Mouse (Mus musculus) testis, adult 2 months (tissue): Measurements from ENCODE around the gene March8. TPM values are rescaled to one million over a fixed set of nuclear protein-coding genes. Genes with fewer than 3 reads are reported as not detected.

Source experiments
- H3K27ac ChIP-seq: fragments of 200-500 bp; 2 replicates; pipeline ENCODE4 v1.5.1; 2012; ENCODE audit warnings: low read depth, low read length; ENCODE audit not compliant: control insufficient read depth, insufficient read depth
- H3K27me3 ChIP-seq: fragments of 200-500 bp; 2 replicates; pipeline ENCODE4 v1.6.1; 2012; ENCODE audit warnings: mild to moderate bottlenecking, low read length, moderate library complexity; ENCODE audit not compliant: control insufficient read depth, insufficient read depth
- H3K36me3 ChIP-seq: fragments of 200-500 bp; 2 replicates; pipeline ENCODE4 v1.6.1; 2012; ENCODE audit warnings: mild to moderate bottlenecking, low read length; ENCODE audit not compliant: control insufficient read depth, insufficient read depth
- H3K4me1 ChIP-seq: fragments of 200-500 bp; 2 replicates; pipeline ENCODE4 v1.6.1; 2012; ENCODE audit warnings: low read length; ENCODE audit not compliant: control insufficient read depth, insufficient read depth
- H3K4me3 ChIP-seq: fragments of 200-500 bp; 2 replicates; pipeline ENCODE4 v1.5.1; 2012; ENCODE audit warnings: low read depth, mild to moderate bottlenecking, low read length, moderate library complexity, mixed read lengths; ENCODE audit not compliant: control insufficient read depth
- CTCF ChIP-seq: fragments of 200-500 bp; IDR thresholded peaks from 2 replicates; pipeline ENCODE4 v1.5.1; 2012; ENCODE audit warnings: low read depth, mild to moderate bottlenecking, inconsistent platforms, low read length, moderate library complexity; ENCODE audit not compliant: control insufficient read depth, insufficient read depth, insufficient replicate concordance
- POLR2A ChIP-seq: fragments of 200-500 bp; IDR thresholded peaks from 2 replicates; pipeline ENCODE4 v1.6.1; 2012; ENCODE audit warnings: low read depth, mild to moderate bottlenecking, inconsistent platforms, low read length, moderate library complexity; ENCODE audit not compliant: control insufficient read depth
- polyA plus RNA-seq: library from polyadenylated mRNA; depleted of rRNA; stranded (reverse); fragments of >200 nt; gene quantifications from 2 replicates; pipeline ENCODE4 v1.2.3, GENCODE M21; 2012; rRNA removed

The March8 gene
- polyA plus RNA-seq, 1 experiment: 20.0 TPM

DNA sequence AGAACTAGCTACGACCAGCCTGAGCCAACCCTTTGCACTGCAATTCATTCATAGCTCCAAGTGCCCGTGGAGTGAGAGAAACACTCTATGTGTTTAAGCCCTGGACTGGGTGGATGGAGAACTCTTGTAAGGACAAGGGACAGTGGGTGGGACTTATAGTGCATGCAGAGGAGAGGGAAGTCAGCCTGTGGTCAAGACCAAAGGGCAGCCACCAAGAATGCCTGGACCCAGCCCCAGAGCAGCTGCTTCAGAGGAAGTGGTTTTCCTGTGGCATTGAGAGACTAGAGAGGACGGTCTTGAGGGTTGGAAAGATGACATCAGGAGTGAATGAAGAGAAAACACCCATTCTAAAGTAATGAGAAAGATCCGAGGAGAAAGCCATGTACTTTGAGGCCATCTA lies 118.0 kb downstream of the March8 start:
- Histone ChIP-seq H3K27ac (no peak overlapping the region), H3K36me3 (no peaks in the 10 kb centered on the region), H3K4me1 (peaks cover 3% of the 10 kb centered on the region; the same call in 1 of the 2 replicates), H3K4me3 (no peak overlapping the region), H3K27me3 (no peaks in the 10 kb centered on the region)
- TF ChIP-seq CTCF (no peak), POLR2A (no peak)

DNA sequence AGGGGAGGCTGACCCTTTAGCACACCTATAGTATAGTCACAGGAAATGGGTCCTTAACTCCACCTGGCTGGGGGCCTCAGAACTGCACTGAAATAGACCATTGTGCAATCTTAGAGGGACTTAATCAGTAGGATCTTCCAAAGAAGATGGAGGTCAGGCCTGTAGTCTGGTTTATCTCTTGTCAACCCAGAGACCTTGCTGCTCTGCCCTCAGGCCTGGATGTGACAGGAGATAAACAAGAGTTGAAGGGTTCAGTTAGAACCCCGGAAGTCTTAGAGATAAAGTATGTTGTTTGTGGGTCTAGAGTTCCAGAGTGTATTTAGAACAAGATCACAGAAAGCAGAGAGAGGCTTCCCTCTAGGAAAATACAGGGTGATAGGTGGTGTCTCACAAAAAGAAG lies 118.7 kb downstream of the March8 start:
- Histone ChIP-seq H3K36me3 (no peaks in the 10 kb centered on the region), H3K4me3 (no peak overlapping the region), H3K27ac (no peak overlapping the region), H3K27me3 (no peaks in the 10 kb centered on the region), H3K4me1 (peaks cover 3% of the 10 kb centered on the region; the same call in 1 of the 2 replicates)
- no peak for TF ChIP-seq POLR2A
- TF ChIP-seq CTCF: no peak

DNA sequence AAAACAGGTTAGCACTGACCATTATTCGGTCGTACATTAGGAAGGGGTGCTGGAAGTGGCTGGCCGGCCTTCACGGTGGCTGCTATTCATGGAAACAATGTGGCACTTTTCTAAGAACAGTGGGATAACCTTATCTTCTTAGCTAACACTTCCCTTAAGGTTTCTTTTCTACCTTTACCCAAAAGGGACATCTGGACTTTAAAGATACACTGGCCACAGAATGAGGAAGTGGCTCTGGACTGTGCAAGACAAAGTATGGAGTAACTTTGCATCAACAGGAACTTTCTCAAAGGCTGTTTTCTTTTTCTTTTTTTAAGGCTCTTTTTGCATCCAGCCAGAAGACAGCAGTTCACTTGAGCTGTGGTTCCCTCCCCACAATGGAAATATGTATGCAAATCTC lies 120.9 kb downstream of the March8 start:
- Histone ChIP-seq H3K4me1 (peaks cover 3% of the 10 kb centered on the region; the same call in 1 of the 2 replicates), H3K36me3 (no peaks in the 10 kb centered on the region), H3K4me3 (no peak overlapping the region), H3K27ac (no peak overlapping the region), H3K27me3 (no peaks in the 10 kb centered on the region)
- TF ChIP-seq POLR2A: no peak
- no peak for TF ChIP-seq CTCF

Other genes with a start within 250 kb of the March8 start
- gene Tmcc1, start 144.5 kb upstream of the March8 start, polyA plus RNA-seq: 89.6 and 97.7 TPM in 2 replicates
- gene Washc2, start 130.0 kb upstream of the March8 start, polyA plus RNA-seq: 11.3 and 12.0 TPM in 2 replicates
- 108 and 157 TPM in 2 replicates for gene Zfand4, start 73.8 kb upstream of the March8 start, polyA plus RNA-seq
- gene Alox5, start 123.2 kb downstream of the March8 start, polyA plus RNA-seq: 2.2 and 3.5 TPM in 2 replicates
- not detected in 2 replicates for gene Olfr211, start 151.1 kb downstream of the March8 start, polyA plus RNA-seq
- gene Olfr212, start 168.5 kb downstream of the March8 start, polyA plus RNA-seq: 2.5 and 2.9 TPM in 2 replicates
- not detected in 2 replicates for gene Olfr213, start 200.4 kb downstream of the March8 start, polyA plus RNA-seq
- gene Gm5580, start 213.1 kb downstream of the March8 start, polyA plus RNA-seq: 0.14 TPM in 1 of 2 replicates, not detected in the other
- gene Olfr214, start 216.2 kb downstream of the March8 start, polyA plus RNA-seq: not detected in 2 replicates
- 0.59 and 0.89 TPM in 2 replicates for gene Olfr215, start 246.2 kb downstream of the March8 start, polyA plus RNA-seq